Mouse (Mus musculus) neural tube, embryonic 15.5 days (tissue): ENCODE measurements around the gene Spint1. TPM values are rescaled to one million over a fixed set of nuclear protein-coding genes. Genes with fewer than 3 reads are reported as not detected.

Source experiments
- ATAC-seq: fragments of 200-750 bp; cut with Nextera tagmentation; 2 replicates; pipeline ENCODE4 v1.8.0; 2017; ENCODE audit warnings: mild to moderate bottlenecking, moderate TSS enrichment, moderate library complexity; ENCODE audit not compliant: low FRiP score
- H3K27ac ChIP-seq: fragments of 300-500 bp; sonication (generic); replicated peaks from 2 replicates; pipeline ENCODE4 v1.5.1; 2015; ENCODE audit warnings: mild to moderate bottlenecking, inconsistent platforms
- H3K27me3 ChIP-seq: fragments of 300-500 bp; sonication (generic); replicated peaks from 2 replicates; pipeline ENCODE4 v1.6.1; 2015; ENCODE audit warnings: inconsistent platforms
- H3K36me3 ChIP-seq: fragments of 300-500 bp; sonication (generic); 2 replicates; pipeline ENCODE4 v1.6.1; 2015; ENCODE audit warnings: inconsistent platforms
- H3K4me1 ChIP-seq: fragments of 300-500 bp; sonication (generic); 2 replicates; pipeline ENCODE4 v1.6.1; 2015; ENCODE audit warnings: inconsistent platforms
- H3K4me2 ChIP-seq: fragments of 300-500 bp; sonication (generic); 2 replicates; pipeline ENCODE4 v1.6.1; 2015; ENCODE audit warnings: inconsistent platforms, mild to moderate bottlenecking, moderate library complexity
- H3K4me3 ChIP-seq: fragments of 300-500 bp; sonication (generic); replicated peaks from 2 replicates; pipeline ENCODE4 v1.5.1; 2015; ENCODE audit warnings: mild to moderate bottlenecking, inconsistent platforms
- H3K9ac ChIP-seq: fragments of 300-500 bp; sonication (generic); replicated peaks from 2 replicates; pipeline ENCODE4 v1.6.1; 2015; ENCODE audit warnings: mild to moderate bottlenecking, inconsistent platforms
- H3K9me3 ChIP-seq: fragments of 300-500 bp; sonication (generic); replicated peaks from 2 replicates; pipeline ENCODE4 v1.6.1; 2016; ENCODE audit warnings: inconsistent platforms
- WGBS: fragments of 180-500 bp; shearing (Covaris S2); methylation state at CpG from one replicate; pipeline ENCODE4 v1.1.7; 2015; ENCODE audit warnings: mixed read lengths; 5-methylcytosine and 5-hydroxymethylcytosine counted together
- polyA plus RNA-seq: library from polyadenylated mRNA; unstranded; fragments of >200 nt; fragmentation: Nextera tagmentation; extraction: Ambion mirVana; gene quantifications from 2 replicates; pipeline ENCODE4 v1.2.1, GENCODE M21; 2015

The Spint1 gene
- polyA plus RNA-seq, 1 experiment from 2014 or later = 0.49 TPM

- WGBS = 76% methylated on average over 4 of the region's 4 CpGs
- Histone ChIP-seq H3K27ac (no peak overlapping the region), H3K9me3 (no peaks in the 10 kb centered on the region), H3K27me3 (peaks cover 6% of the 10 kb centered on the region; the same call in 1 of the 2 replicates), H3K36me3 (no peaks in the 10 kb centered on the region), H3K4me2 (no peak overlapping the region), H3K9ac (no peak overlapping the region), H3K4me3 (no peak overlapping the region), H3K4me1 (no peaks in the 10 kb centered on the region)
- ATAC-seq = no peak
Observed at GRCm38 (mm10) chr2:119249592-119250061, 12.5 kb downstream of the Spint1 start.

GRCm38 (mm10) chr2:119250377-119250776 lies 13.2 kb downstream of the Spint1 start:
- no peak overlapping the region for H3K27ac ChIP-seq
- no peak overlapping the region for H3K9ac ChIP-seq
- no peak overlapping the region for H3K4me3 ChIP-seq
- H3K9me3 ChIP-seq = no peaks in the 10 kb centered on the region
- no peaks in the 10 kb centered on the region for H3K36me3 ChIP-seq
- H3K4me2 ChIP-seq = no peak overlapping the region
- peaks cover 9% of the 10 kb centered on the region; the same call in 1 of the 2 replicates for H3K27me3 ChIP-seq
- no peaks in the 10 kb centered on the region for H3K4me1 ChIP-seq
- 61% methylated on average over 5 of the region's 5 CpGs for WGBS
- no peak for ATAC-seq

GRCm38 (mm10) chr2:119250826-119251478 lies 13.8 kb downstream of the Spint1 start:
- WGBS = 19% methylated on average over 11 of the region's 11 CpGs
- no peaks in the 10 kb centered on the region for H3K4me1 ChIP-seq
- ATAC-seq = no peak
- H3K36me3 ChIP-seq = no peaks in the 10 kb centered on the region
- H3K27me3 ChIP-seq = peaks cover 10% of the 10 kb centered on the region; the same call in 1 of the 2 replicates
- H3K9ac ChIP-seq = no peak overlapping the region
- no peak overlapping the region for H3K4me3 ChIP-seq
- H3K4me2 ChIP-seq = no peak overlapping the region
- no peaks in the 10 kb centered on the region for H3K9me3 ChIP-seq
- no peak overlapping the region for H3K27ac ChIP-seq

DNA sequence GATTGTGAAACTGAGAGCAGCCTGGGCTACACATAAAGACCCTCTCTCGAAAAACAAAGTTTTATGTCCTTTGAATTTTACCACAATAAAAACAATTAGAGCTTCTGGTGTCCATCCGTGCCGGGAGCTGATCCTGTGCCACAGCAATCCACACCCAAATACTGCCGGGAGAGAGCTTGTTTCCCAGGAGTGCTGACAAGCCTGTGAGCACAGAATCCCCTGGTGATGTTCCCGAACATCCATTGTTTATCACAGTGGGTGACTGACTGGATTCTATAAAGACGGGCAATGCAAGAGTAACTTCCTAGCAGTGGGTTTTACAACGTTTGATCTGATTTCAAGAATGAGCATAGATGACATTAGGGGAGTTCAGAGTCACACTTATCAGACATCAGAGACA lies 17.8 kb downstream of the Spint1 start:
- H3K36me3 ChIP-seq = no peaks in the 10 kb centered on the region
- no peaks in the 10 kb centered on the region for H3K4me1 ChIP-seq
- no peak overlapping the region for H3K9ac ChIP-seq
- H3K9me3 ChIP-seq = no peaks in the 10 kb centered on the region
- ATAC-seq = no peak
- 9% methylated on average over 7 of the region's 7 CpGs for WGBS
- no peak overlapping the region for H3K4me2 ChIP-seq
- H3K27me3 ChIP-seq = peaks cover 10% of the 10 kb centered on the region; the same call in 1 of the 2 replicates
- H3K4me3 ChIP-seq = no peak overlapping the region
- H3K27ac ChIP-seq = no peak overlapping the region

GRCm38 (mm10) chr2:119260518-119260917 lies 23.4 kb downstream of the Spint1 start:
- ATAC-seq = no peak
- 71% methylated on average over 1 of the region's 1 CpGs for WGBS

DNA sequence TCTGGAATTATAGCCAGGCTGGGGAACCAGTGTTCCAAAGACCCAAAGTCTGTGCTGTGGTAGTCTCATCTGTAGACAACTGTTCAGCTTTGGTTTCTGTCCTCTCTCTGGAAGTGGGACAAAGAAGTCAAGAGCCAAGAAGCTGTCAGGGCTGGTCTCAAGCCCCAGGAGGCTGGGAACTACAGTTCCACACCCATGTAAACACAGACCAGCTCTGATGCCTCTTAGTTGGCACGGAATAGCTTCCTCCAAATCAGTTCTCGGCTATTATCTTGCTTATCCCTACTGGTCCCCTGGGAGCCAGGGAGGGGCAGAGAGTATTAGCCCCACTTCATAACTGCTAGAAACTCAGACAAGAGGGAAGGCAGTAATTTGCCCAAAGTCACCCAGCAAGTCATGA lies 24.2 kb downstream of the Spint1 start:
- Histone ChIP-seq H3K27ac (no peak overlapping the region), H3K27me3 (no peaks in the 10 kb centered on the region; the same call in 1 of the 2 replicates), H3K4me2 (no peak overlapping the region), H3K36me3 (no peaks in the 10 kb centered on the region), H3K4me3 (no peak overlapping the region), H3K4me1 (peaks cover 8% of the 10 kb centered on the region; the same call in 1 of the 2 replicates), H3K9me3 (no peaks in the 10 kb centered on the region), H3K9ac (no peak overlapping the region)
- 53% methylated on average over 2 of the region's 2 CpGs for WGBS
- no peak for ATAC-seq

More at GRCm38 (mm10) chr2:119260518-119260917, 23.4 kb downstream of the Spint1 start:
- Histone ChIP-seq H3K27ac (no peak overlapping the region), H3K36me3 (no peaks in the 10 kb centered on the region), H3K4me1 (peaks cover 8% of the 10 kb centered on the region; the same call in 1 of the 2 replicates), H3K27me3 (peaks cover under 1% of the 10 kb centered on the region; the same call in 1 of the 2 replicates), H3K9ac (no peak overlapping the region), H3K4me2 (no peak overlapping the region), H3K9me3 (no peaks in the 10 kb centered on the region), H3K4me3 (no peak overlapping the region)

DNA sequence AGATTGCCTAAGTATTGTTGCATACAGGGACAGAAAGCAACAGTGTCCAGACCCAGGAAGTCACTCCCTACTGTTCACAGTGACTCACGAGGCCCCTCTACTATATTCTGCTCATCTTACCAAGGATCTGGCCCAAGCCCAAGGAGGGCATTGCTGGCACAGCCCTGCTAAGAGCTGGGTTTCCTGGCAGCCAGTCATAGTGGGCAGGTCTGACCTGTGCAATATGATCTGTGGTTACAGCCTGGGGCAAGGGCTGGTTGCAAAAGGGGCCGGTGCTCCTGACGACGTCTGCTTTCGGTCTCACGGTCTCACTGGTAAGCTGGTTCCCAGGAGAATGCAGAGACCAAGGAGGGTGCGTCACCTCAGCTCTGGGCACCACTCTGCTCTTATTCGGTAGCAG lies 25.8 kb downstream of the Spint1 start:
- Histone ChIP-seq H3K9me3 (no peaks in the 10 kb centered on the region), H3K27me3 (no peaks in the 10 kb centered on the region; the same call in 1 of the 2 replicates), H3K4me1 (peaks cover 8% of the 10 kb centered on the region; the same call in 1 of the 2 replicates), H3K36me3 (no peaks in the 10 kb centered on the region), H3K4me2 (no peak overlapping the region; the same call in 1 of the 2 replicates), H3K27ac (no peak overlapping the region; the same call in 1 of the 2 replicates), H3K4me3 (no peak overlapping the region), H3K9ac (0 out of 2 replicates have a peak overlapping the region, but pooled peaks have one; percentile 23)
- 35% methylated on average over 8 of the region's 8 CpGs for WGBS
- ATAC-seq = peak; percentile 59; the same call in 1 of the 2 replicates

DNA sequence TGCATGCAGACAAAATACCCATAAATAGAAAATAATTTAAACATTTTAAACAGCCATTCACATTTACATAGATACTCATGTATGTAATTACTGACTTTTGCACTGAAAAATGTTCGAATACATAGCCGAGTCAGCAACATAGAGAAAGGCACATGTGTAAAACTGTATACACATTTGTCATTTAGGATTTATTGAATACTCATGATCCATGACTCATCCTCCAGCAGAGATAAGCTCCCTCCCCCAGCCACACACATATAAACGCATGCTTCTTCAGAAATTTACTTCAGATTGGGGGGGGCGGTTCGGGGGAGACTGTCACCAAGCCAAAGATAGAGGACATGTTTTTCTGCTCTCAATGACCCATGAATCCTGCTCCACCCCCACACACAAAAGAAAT lies 26.7 kb downstream of the Spint1 start:
- H3K27ac ChIP-seq = no peak overlapping the region
- H3K36me3 ChIP-seq = no peaks in the 10 kb centered on the region
- 77% methylated on average over 5 of the region's 5 CpGs for WGBS
- no peak for ATAC-seq
- H3K4me1 ChIP-seq = peaks cover 12% of the 10 kb centered on the region
- no peak overlapping the region for H3K4me2 ChIP-seq
- H3K9me3 ChIP-seq = no peaks in the 10 kb centered on the region
- H3K4me3 ChIP-seq = no peak overlapping the region
- no peak overlapping the region for H3K9ac ChIP-seq
- H3K27me3 ChIP-seq = no peaks in the 10 kb centered on the region; the same call in 1 of the 2 replicates

DNA sequence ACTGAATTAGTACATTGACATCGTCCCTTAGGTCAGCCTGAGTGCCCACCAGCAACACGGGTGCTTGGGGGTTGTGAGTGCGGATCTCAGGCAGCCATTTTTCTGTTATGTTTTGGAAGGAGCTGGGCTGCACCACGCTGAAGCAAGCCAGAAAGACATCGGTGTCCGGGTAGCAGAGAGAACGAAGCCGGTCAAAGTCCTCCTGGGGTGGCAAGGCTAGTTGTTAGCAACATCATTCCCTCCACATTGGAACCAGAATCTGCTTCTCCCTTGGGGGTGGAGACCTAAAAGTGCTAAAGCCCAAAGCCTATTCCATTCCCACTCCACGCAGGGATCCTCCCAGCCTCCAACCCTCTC lies 33.1 kb downstream of the Spint1 start:
- Histone ChIP-seq H3K4me1 (peaks cover 28% of the 10 kb centered on the region), H3K4me2 (peak overlapping the region; percentile 85), H3K9ac (peak overlapping the region; percentile 69), H3K27ac (peak overlapping the region; percentile 82; the same call in 1 of the 2 replicates), H3K4me3 (peak overlapping the region; percentile 59), H3K36me3 (no peaks in the 10 kb centered on the region), H3K27me3 (0 out of 2 replicates have a peak, but pooled peaks cover 3% of the 10 kb centered on the region), H3K9me3 (no peaks in the 10 kb centered on the region)
- WGBS = 44% methylated on average over 9 of the region's 9 CpGs
- ATAC-seq = peak; percentile 4; the same call in 1 of the 2 replicates

DNA sequence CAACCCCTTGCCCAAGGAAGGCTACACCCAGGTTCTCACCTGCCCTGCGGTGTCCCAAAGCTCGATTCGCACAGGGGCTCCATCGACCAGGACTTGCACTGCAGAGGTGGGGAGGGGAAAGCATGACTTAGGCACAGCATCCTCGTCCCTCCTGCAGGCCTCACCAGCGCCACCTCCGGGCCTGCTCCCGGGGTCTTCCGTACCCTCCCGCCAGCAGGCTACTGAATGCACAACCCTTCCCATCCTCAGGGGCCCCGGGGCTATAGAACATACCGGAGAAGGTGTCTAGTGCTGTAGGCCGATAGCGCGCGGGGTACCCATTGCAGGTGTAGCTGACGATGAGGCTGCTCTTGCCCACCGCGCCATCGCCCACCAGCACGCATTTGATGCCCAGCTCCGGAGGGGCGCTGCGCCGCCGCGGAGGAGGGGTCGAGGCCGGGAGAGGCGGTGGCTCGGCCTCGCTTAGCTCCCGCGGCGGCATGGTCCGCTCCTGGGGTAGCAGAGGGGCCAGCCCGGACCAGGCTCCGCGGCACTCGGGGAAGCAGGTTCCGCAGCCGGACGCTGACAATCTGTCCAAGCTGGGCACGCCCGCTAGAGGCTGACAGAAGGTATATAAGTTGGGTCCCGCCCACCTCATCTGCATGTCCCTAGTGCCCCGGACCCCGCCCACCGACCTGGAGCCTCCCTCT lies 33.6 kb downstream of the Spint1 start, which contains the start of gene Rhov:
TSS of gene Rhov (minus strand) at position 630 of the 689 bp plus-strand sequence.
- H3K27me3 ChIP-seq = 0 out of 2 replicates have a peak, but pooled peaks cover 3% of the 10 kb centered on the region
- peak within 1 kb of the TSS; percentile 69 for H3K9ac ChIP-seq
- peak; percentile 92 for ATAC-seq
- H3K9me3 ChIP-seq = no peaks in the 10 kb centered on the region
- H3K27ac ChIP-seq = peak within 1 kb of the TSS; percentile 82
- WGBS = under 1% methylated on average over 49 of the region's 49 CpGs
- no peaks in the 10 kb centered on the region for H3K36me3 ChIP-seq
- H3K4me1 ChIP-seq = peaks cover 28% of the 10 kb centered on the region
- peak within 1 kb of the TSS; percentile 59 for H3K4me3 ChIP-seq
- peak within 1 kb of the TSS; percentile 85 for H3K4me2 ChIP-seq

- no peak overlapping the region for H3K4me3 ChIP-seq
- no peak overlapping the region for H3K27ac ChIP-seq
- 0 out of 2 replicates have a peak, but pooled peaks cover 3% of the 10 kb centered on the region for H3K27me3 ChIP-seq
- no peak overlapping the region for H3K4me2 ChIP-seq
- 84% methylated on average over 1 of the region's 1 CpGs for WGBS
- no peaks in the 10 kb centered on the region for H3K9me3 ChIP-seq
- no peak overlapping the region for H3K9ac ChIP-seq
- no peaks in the 10 kb centered on the region for H3K36me3 ChIP-seq
- ATAC-seq = no peak
- peaks cover 20% of the 10 kb centered on the region for H3K4me1 ChIP-seq
Observed at GRCm38 (mm10) chr2:119274126-119274525, 37.0 kb downstream of the Spint1 start.
